Mouse (Mus musculus) neural tube, embryonic 14.5 days (tissue): ENCODE results near the gene Slc37a4. TPM values are rescaled to one million over a fixed set of nuclear protein-coding genes. Genes with fewer than 3 reads are reported as not detected.

ENCODE experiments used
- ATAC-seq: fragments of 200-750 bp; cut with Nextera tagmentation; 2 replicates; pipeline ENCODE4 v1.8.0; 2017; ENCODE audit warnings: low read depth, mild to moderate bottlenecking, moderate TSS enrichment, moderate library complexity
- H3K27ac ChIP-seq: fragments of 300-500 bp; sonication (generic); 2 replicates; pipeline ENCODE4 v1.5.1; 2014; ENCODE audit warnings: low read depth, mild to moderate bottlenecking, control low read depth, low read length, moderate library complexity, mixed read lengths
- H3K27me3 ChIP-seq: fragments of 300-500 bp; sonication (generic); 2 replicates; pipeline ENCODE4 v1.6.1; 2014; ENCODE audit warnings: low read length; ENCODE audit not compliant: control insufficient read depth, insufficient read depth
- H3K36me3 ChIP-seq: fragments of 300-500 bp; sonication (generic); 2 replicates; pipeline ENCODE4 v1.6.1; 2014; ENCODE audit warnings: low read length, mixed read lengths; ENCODE audit not compliant: control insufficient read depth, insufficient read depth
- H3K4me1 ChIP-seq: fragments of 300-500 bp; sonication (generic); 2 replicates; pipeline ENCODE4 v1.6.1; 2014; ENCODE audit warnings: low read length; ENCODE audit not compliant: control insufficient read depth, insufficient read depth
- H3K4me2 ChIP-seq: fragments of 300-500 bp; sonication (generic); 2 replicates; pipeline ENCODE4 v1.6.1; 2014; ENCODE audit warnings: mild to moderate bottlenecking, low read depth, low read length, control low read depth
- H3K4me3 ChIP-seq: fragments of 300-500 bp; sonication (generic); 2 replicates; pipeline ENCODE4 v1.5.1; 2014; ENCODE audit warnings: low read depth, low read length, control low read depth, mixed read lengths
- H3K9ac ChIP-seq: fragments of 300-500 bp; sonication (generic); replicated peaks from 2 replicates; pipeline ENCODE4 v1.6.1; 2014; ENCODE audit warnings: low read depth, mild to moderate bottlenecking, control low read depth, low read length, mixed read lengths
- H3K9me3 ChIP-seq: fragments of 300-500 bp; sonication (generic); 2 replicates; pipeline ENCODE4 v1.6.1; 2016; ENCODE audit warnings: low read length; ENCODE audit not compliant: control insufficient read depth
- WGBS: fragments of 180-500 bp; shearing (Covaris S2); extraction: QIAGEN DNeasy Blood & Tissue Kit; methylation state at CpG from one replicate; pipeline ENCODE4 v1.1.7; 2014; 5-methylcytosine and 5-hydroxymethylcytosine counted together
- polyA plus RNA-seq: library from polyadenylated mRNA; unstranded; fragments of >200 nt; fragmentation: Nextera tagmentation; extraction: Ambion mirVana; gene quantifications from 2 replicates; pipeline ENCODE4 v1.2.1, GENCODE M21; 2014

Gene Slc37a4
- polyA plus RNA-seq, 1 experiment from 2014 or later: 78.8 TPM

DNA sequence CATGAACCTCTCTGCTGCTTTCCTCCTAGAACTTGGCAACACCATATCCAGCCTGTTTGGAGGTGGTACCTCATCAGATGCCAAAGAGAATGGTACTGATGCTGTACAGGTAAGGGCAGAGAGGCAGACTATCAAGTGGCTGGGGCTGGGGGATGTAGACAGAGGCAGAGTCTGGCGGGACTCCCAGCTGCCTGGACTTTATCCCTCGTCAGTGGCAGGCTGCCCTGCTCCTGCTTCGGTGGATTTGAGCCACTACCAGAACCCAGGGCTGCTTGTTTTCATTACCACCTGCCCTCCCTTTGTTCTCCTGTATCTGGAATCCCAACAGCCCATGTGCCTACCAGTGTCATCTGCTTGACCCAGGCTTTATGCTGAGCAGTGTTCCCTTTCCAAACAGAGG, 9.4 kb upstream of the Slc37a4 start:
- no peaks in the 10 kb centered on the region for H3K4me1 ChIP-seq
- no peaks in the 10 kb centered on the region for H3K27me3 ChIP-seq
- no peak overlapping the region for H3K4me2 ChIP-seq
- H3K36me3 ChIP-seq: peaks cover 82% of the 10 kb centered on the region
- no peak overlapping the region for H3K27ac ChIP-seq
- no peak overlapping the region for H3K9ac ChIP-seq
- no peak overlapping the region for H3K4me3 ChIP-seq
- 77% methylated on average over 3 of the region's 3 CpGs for WGBS
- no peaks in the 10 kb centered on the region for H3K9me3 ChIP-seq
- no peak for ATAC-seq

DNA sequence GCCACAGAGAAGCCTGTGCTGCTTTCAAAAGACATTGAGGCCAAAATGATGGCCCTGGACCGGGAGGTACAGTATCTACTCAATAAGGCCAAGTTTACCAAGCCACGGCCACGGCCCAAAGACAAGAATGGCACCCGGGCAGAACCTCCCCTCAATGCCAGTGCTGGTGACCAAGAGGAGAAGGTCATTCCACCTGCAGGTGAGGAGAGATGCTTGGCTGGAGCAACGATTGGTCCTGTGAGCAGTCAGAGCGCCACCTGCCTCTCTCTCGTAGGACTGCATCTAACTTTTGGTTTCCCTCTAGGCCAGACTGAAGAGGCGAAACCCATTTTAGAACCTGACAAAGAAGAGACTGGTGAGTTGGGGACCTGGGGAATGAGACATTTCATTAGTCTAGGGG, 7.4 kb upstream of the Slc37a4 start:
- H3K36me3 ChIP-seq: peaks cover 64% of the 10 kb centered on the region
- ATAC-seq: no peak
- no peaks in the 10 kb centered on the region for H3K9me3 ChIP-seq
- H3K4me3 ChIP-seq: no peak overlapping the region
- no peaks in the 10 kb centered on the region for H3K4me1 ChIP-seq
- H3K27ac ChIP-seq: no peak overlapping the region
- no peak overlapping the region for H3K9ac ChIP-seq
- H3K4me2 ChIP-seq: no peak overlapping the region
- H3K27me3 ChIP-seq: no peaks in the 10 kb centered on the region
- 67% methylated on average over 8 of the region's 8 CpGs for WGBS

DNA sequence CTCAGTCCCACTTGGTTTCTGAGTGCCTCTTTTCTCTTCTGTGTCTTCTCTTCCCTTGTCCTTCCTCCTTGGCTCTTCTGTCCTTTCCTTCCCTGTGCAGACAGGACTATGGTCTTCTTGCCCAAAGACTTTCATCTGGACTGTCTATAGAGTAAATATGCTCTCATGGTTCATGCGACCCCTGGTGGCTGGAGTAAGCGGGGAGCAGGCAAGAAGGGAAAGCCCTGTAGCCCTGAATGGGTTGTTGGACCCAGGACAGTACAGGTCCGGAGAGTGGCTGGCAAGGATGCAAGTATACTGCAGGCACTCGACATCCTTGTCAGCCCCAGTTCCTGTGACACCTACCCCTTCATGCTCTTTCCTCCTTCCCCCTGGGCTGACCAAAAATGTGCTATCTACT, 5.2 kb upstream of the Slc37a4 start:
- H3K9me3 ChIP-seq: no peaks in the 10 kb centered on the region
- H3K4me3 ChIP-seq: no peak overlapping the region
- H3K27me3 ChIP-seq: no peaks in the 10 kb centered on the region
- H3K27ac ChIP-seq: no peak overlapping the region
- H3K4me2 ChIP-seq: no peak overlapping the region
- WGBS: 46% methylated on average over 4 of the region's 4 CpGs
- H3K9ac ChIP-seq: no peak overlapping the region
- peak; percentile 55; the same call in 1 of the 2 replicates for ATAC-seq
- H3K36me3 ChIP-seq: peaks cover 46% of the 10 kb centered on the region
- H3K4me1 ChIP-seq: no peaks in the 10 kb centered on the region

DNA sequence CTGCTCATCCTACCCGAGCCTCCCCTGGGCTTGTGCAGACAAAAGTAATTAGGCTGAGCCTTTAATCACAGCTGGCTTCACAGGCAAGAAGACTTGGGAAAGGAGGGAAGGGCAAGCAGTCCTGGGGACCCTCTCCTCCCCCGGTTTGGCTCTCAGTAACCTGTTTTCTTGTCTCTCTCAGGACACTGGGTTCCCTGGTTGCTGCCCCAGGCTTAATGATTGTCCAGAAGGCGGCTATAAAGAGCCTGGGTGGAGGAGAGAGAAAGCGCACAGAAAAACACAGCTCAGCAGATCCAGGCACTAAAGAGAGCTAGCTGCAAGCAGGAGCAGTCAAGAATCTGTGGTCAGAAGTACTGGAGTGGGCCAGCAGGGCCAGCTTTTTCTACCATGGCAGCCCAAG, 1.4 kb downstream of the Slc37a4 start:
- Histone ChIP-seq H3K27ac (peak overlapping the region; percentile 78), H3K9me3 (no peaks in the 10 kb centered on the region), H3K4me3 (peak overlapping the region; percentile 87), H3K4me1 (peaks cover 19% of the 10 kb centered on the region), H3K9ac (peak overlapping the region; percentile 76), H3K4me2 (peak overlapping the region; percentile 91), H3K27me3 (no peaks in the 10 kb centered on the region), H3K36me3 (peaks cover 27% of the 10 kb centered on the region)
- ATAC-seq: no peak
- 5% methylated on average over 4 of the region's 4 CpGs for WGBS

DNA sequence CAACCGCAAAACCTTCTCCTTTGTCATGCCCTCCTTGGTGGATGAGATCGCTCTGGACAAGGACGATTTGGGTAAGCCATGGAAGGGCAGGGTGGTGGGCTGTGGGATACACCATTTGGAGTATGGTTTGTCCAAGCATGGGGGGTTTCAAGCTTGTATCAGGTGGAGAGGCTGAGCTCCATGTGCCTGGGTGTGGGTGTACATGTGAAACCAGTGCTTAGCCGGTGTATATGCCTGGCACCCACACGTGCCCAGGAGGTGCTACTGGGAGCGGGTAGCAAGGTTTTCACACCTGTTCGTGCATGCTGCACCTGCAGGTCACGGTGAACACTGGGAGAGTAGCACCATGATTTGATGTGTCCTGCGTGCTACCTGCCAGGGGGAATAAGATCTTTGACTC, 1.9 kb downstream of the Slc37a4 start:
- Histone ChIP-seq H3K27me3 (no peaks in the 10 kb centered on the region), H3K4me2 (peak overlapping the region; percentile 91), H3K36me3 (peaks cover 32% of the 10 kb centered on the region), H3K9ac (peak overlapping the region; percentile 76; the same call in 1 of the 2 replicates), H3K4me3 (peak overlapping the region; percentile 87), H3K27ac (peak overlapping the region; percentile 78), H3K4me1 (peaks cover 19% of the 10 kb centered on the region), H3K9me3 (no peaks in the 10 kb centered on the region)
- no peak for ATAC-seq
- WGBS: 72% methylated on average over 9 of the region's 9 CpGs

DNA sequence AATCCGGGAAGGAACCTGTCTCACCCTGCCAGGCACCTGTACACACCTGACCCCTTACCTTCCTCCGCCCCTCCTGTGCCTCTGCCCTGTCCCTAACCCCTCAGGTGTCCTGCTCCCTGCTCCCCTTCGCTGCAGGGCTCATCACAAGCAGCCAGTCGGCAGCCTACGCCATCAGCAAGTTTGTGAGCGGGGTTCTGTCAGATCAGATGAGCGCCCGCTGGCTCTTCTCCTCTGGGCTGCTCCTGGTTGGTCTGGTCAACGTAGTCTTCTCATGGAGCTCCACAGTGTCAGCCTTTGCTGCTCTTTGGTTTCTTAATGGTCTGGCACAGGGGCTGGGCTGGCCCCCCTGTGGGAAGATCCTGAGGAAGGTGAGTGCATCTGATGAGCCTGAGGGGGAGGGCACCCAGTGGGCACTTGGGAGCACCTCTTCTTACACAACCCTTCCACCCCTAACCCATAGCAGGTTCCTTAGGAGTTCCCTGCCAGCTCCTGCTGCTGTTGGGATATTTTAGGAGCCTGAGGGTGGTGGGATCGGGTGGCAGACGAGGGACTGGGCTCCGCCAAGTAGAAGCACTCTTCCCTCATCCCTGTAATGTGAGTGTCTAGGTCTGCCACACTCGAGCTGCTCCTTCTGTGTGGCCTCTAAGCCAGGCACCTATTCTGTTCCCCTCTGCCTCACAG, 2.6 kb downstream of the Slc37a4 start:
- WGBS: 81% methylated on average over 13 of the region's 13 CpGs
- Histone ChIP-seq H3K27ac (0 out of 2 replicates have a peak overlapping the region, but pooled peaks have one; percentile 10), H3K9ac (peak overlapping the region; percentile 76; the same call in 1 of the 2 replicates), H3K36me3 (peaks cover 37% of the 10 kb centered on the region), H3K9me3 (no peaks in the 10 kb centered on the region), H3K27me3 (no peaks in the 10 kb centered on the region), H3K4me3 (peak overlapping the region; percentile 87), H3K4me1 (peaks cover 19% of the 10 kb centered on the region), H3K4me2 (peak overlapping the region; percentile 91)
- ATAC-seq: no peak

DNA sequence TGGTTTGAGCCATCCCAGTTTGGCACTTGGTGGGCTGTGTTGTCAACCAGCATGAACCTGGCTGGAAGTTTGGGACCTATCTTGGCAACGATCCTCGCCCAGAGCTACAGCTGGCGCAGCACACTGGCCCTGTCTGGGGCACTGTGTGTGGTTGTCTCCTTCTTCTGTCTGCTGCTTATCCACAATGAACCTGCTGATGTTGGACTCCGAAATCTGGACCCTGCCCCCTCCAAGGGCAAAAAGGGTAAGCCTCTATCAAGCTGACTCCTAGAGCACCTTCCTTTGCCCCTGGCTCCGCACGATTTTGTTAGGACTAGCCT, 3.1 kb downstream of the Slc37a4 start:
- Histone ChIP-seq H3K4me1 (peaks cover 19% of the 10 kb centered on the region), H3K27ac (no peak overlapping the region), H3K4me3 (no peak overlapping the region), H3K9ac (no peak overlapping the region), H3K4me2 (peak overlapping the region; percentile 91), H3K27me3 (no peaks in the 10 kb centered on the region), H3K36me3 (peaks cover 42% of the 10 kb centered on the region), H3K9me3 (no peaks in the 10 kb centered on the region)
- 93% methylated on average over 6 of the region's 6 CpGs for WGBS
- ATAC-seq: no peak

DNA sequence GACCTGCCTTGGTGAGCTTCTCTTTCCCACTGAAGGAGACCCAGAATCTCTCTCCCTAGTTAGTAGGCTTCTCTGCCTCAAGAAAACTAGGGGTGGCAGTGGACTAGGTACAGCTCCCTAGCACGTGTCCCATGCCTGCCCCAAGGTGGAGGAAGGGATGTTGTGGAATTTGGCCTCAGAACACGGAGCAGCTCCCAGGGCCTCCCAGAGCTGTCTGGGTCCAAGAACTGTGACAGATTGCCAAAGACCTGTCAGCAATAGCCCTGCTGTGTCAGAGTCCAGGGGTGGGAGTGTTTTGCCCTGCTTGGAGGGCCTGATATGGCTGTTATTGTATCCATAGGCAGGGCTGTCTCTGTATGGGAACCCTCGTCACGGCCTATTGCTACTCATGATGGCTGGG, 4.4 kb downstream of the Slc37a4 start:
- peaks cover 49% of the 10 kb centered on the region for H3K36me3 ChIP-seq
- H3K4me2 ChIP-seq: no peak overlapping the region
- H3K27me3 ChIP-seq: no peaks in the 10 kb centered on the region
- H3K9ac ChIP-seq: no peak overlapping the region
- no peaks in the 10 kb centered on the region for H3K9me3 ChIP-seq
- no peak overlapping the region for H3K4me3 ChIP-seq
- ATAC-seq: no peak
- peaks cover 24% of the 10 kb centered on the region for H3K4me1 ChIP-seq
- no peak overlapping the region for H3K27ac ChIP-seq
- WGBS: 91% methylated on average over 4 of the region's 4 CpGs

DNA sequence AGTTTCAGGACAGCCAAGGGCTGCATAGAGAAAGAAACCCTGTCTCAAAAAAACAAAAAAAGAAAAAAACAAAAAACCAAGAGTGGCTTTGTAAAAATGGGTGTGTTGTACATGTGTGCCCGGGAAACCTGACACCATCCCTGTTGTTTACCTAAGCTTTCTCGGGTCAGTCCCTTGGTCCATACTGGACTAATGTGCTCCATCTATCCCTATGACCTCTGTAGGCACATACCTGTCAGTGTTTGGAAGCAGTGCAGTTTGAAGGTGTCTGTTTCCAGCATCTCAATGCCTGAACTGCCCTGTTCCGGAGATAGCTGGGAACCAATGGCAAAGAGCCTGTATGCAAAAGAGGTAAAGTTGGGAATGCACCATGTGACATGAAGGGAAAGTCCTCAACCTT, 8.4 kb downstream of the Slc37a4 start:
- no peak overlapping the region for H3K9ac ChIP-seq
- ATAC-seq: no peak
- H3K4me1 ChIP-seq: peaks cover 13% of the 10 kb centered on the region; the same call in 1 of the 2 replicates
- H3K36me3 ChIP-seq: peaks cover 58% of the 10 kb centered on the region
- H3K4me3 ChIP-seq: no peak overlapping the region
- H3K27ac ChIP-seq: no peak overlapping the region
- no peak overlapping the region for H3K4me2 ChIP-seq
- no peaks in the 10 kb centered on the region for H3K9me3 ChIP-seq
- H3K27me3 ChIP-seq: no peaks in the 10 kb centered on the region
- WGBS: 88% methylated on average over 3 of the region's 3 CpGs
